Mouse (Mus musculus) heart, embryonic 12.5 days (tissue): ENCODE data around the gene Peak1. TPM values are rescaled to one million over a fixed set of nuclear protein-coding genes. Genes with fewer than 3 reads are reported as not detected.

Experiments
- ATAC-seq: fragments of 200-750 bp; cut with Nextera tagmentation; 2 replicates; pipeline ENCODE4 v1.8.0; 2017; ENCODE audit warnings: moderate TSS enrichment, moderate library complexity; ENCODE audit not compliant: insufficient number of reproducible peaks, low FRiP score
- H3K27ac ChIP-seq: fragments of 300-500 bp; sonication (generic); 2 replicates; pipeline ENCODE4 v1.5.1; 2016; ENCODE audit warnings: mild to moderate bottlenecking, moderate library complexity; ENCODE audit not compliant: poor library complexity, severe bottlenecking
- H3K27me3 ChIP-seq: fragments of 300-500 bp; sonication (generic); replicated peaks from 2 replicates; pipeline ENCODE4 v1.6.1; 2016; ENCODE audit warnings: mild to moderate bottlenecking, moderate library complexity
- H3K36me3 ChIP-seq: fragments of 300-500 bp; sonication (generic); 2 replicates; pipeline ENCODE4 v1.6.1; 2016; ENCODE audit warnings: mild to moderate bottlenecking, moderate library complexity
- H3K4me1 ChIP-seq: fragments of 300-500 bp; sonication (generic); replicated peaks from 2 replicates; pipeline ENCODE4 v1.6.1; 2016; ENCODE audit warnings: mild to moderate bottlenecking
- H3K4me2 ChIP-seq: fragments of 300-500 bp; sonication (generic); 2 replicates; pipeline ENCODE4 v1.6.1; 2016; ENCODE audit warnings: mild to moderate bottlenecking, moderate library complexity
- H3K4me3 ChIP-seq: fragments of 300-500 bp; sonication (generic); 2 replicates; pipeline ENCODE4 v1.5.1; 2016; ENCODE audit warnings: mild to moderate bottlenecking
- H3K9ac ChIP-seq: fragments of 300-500 bp; sonication (generic); 2 replicates; pipeline ENCODE4 v1.6.1; 2016; ENCODE audit warnings: mild to moderate bottlenecking, moderate library complexity
- H3K9me3 ChIP-seq: fragments of 300-500 bp; sonication (generic); replicated peaks from 2 replicates; pipeline ENCODE4 v1.6.1; 2016; ENCODE audit warnings: mild to moderate bottlenecking, moderate library complexity
- WGBS: fragments of 180-500 bp; shearing (Covaris S2); methylation state at CpG from one replicate; pipeline ENCODE4 v1.1.7; 2016; 5-methylcytosine and 5-hydroxymethylcytosine counted together
- polyA plus RNA-seq: library from polyadenylated mRNA; unstranded; fragments of >200 nt; fragmentation: Nextera tagmentation; extraction: Ambion mirVana; gene quantifications from 2 replicates; pipeline ENCODE4 v1.2.1, GENCODE M21; 2016

Peak1 gene
- 15.0 and 16.3 TPM in 2 replicates for polyA plus RNA-seq

DNA sequence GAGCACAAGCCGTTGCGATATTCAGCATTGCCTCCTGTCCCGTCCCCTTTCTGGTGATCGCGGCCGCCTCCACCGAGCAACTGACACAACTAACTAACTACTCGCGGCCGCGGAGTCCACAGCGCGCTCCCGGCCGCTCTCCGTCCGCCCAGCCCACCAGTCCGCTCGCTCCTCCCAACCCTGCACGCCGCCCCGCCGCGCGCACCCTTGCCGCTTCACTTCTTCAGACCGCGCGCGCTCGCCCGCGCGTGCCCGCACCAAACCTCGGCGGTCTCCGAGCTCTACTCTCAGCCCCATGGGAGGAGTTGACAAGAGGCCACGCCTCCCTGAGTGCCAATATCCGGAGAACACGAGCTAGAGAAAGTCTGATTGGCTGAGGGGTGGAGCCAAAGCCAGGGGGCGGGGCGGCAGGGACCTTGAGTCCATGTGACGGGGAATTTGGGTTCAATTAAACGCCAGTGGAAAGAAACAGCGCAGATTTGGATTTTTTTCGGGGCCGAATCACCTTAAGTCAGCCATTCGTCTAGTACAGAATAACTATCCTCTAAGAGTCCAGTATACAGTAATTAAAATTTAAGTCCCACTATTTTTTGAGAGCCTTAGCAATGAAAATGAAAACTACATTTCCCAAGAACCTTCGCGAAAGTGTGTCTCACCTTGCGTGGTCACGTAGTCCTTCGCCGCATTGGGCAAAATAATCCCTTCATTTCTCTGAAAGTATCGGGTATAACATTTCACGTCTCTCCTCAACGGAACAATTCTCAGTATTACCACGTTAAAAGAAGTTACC, at the start of gene Peak1, which contains the start of gene Hmg20a:
Peak1 (minus strand) TSS at position 120 of the 790 bp plus-strand sequence.
Hmg20a (plus strand) TSS at position 662 of the 790 bp plus-strand sequence.
- Histone ChIP-seq H3K4me1 (peaks cover 38% of the 10 kb centered on the region), H3K9me3 (no peaks in the 10 kb centered on the region)

DNA sequence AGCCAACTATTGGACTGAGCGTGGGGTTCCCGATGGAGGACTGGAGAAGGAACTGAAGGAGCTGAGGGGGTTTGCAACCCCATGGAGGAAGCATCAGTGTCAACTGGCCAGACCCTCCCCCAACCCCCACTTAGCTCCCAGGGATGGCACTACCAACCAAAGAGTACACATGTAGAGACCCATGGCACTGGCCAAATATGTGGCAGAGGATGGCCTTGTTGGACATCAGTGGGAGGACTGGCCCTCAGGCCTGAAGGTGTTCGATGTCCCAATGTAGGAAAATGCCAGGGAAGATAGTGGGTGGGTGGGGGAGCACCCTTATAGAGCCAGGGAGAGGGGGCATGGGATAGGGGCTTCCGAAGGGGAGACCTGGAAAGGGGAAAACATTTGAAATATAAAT, 48.4 kb upstream of the Peak1 start:
- no peaks in the 10 kb centered on the region for H3K27me3 ChIP-seq
- 62% methylated on average over 4 of the region's 4 CpGs for WGBS
- peak overlapping the region; percentile 9; the same call in 1 of the 2 replicates for H3K4me2 ChIP-seq
- H3K4me3 ChIP-seq = no peak overlapping the region
- peak overlapping the region; percentile 21; the same call in 1 of the 2 replicates for H3K27ac ChIP-seq
- no peak overlapping the region for H3K9ac ChIP-seq
- H3K4me1 ChIP-seq = peaks cover 57% of the 10 kb centered on the region
- H3K9me3 ChIP-seq = no peaks in the 10 kb centered on the region
- ATAC-seq = 0 out of 2 replicates have a peak, but pooled peaks have one; percentile 42
- H3K36me3 ChIP-seq = peaks cover 14% of the 10 kb centered on the region

More for the DNA sequence above, at the start of gene Peak1, which contains the start of gene Hmg20a:
- Histone ChIP-seq H3K9ac (peak within 1 kb of the TSS; percentile 80), H3K4me2 (peak within 1 kb of the TSS; percentile 70), H3K27ac (peak within 1 kb of the TSS; percentile 92), H3K4me3 (peak within 1 kb of the TSS; percentile 65), H3K27me3 (no peaks in the 10 kb centered on the region), H3K36me3 (no peaks in the 10 kb centered on the region)
- under 1% methylated on average over 59 of the region's 59 CpGs for WGBS
- peak; percentile 96 for ATAC-seq

DNA sequence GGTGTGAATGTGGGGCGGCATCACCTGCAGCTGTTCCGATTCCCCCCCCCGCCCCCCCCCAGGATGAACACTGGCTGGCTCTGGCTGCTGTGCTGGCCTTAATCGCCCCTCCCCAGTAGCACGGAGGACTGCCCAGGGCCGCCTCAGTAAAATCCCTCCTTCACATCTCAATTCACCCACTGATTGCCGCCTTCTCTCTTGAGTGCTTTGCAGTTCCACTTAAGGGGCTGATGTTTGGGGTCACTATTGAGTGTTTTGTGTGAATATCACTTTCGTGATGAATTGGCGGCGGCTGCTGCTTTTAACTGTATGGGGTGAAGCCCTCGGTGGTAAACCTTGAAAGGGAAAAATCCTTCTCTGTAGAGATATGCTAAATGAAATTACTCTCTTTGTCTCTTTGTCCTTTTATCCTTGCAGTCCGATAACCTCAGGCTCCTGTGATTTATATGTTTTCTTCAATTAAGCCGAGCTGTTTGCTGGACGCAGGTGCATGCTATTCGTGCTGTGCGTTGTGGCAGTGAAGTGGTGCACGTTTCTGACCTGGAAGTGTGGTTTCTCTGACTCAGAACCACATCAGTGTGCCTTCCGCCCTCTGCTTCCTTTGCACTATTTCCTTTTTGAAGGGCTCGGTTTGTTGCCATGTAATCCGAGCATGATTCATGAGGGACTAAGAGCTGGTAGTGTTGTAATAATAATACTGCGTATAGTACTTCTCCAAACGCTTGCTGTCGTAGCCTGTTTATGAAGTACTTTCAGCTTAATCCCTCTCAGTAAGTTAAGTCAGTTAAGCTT, 47.2 kb upstream of the Peak1 start:
- ATAC-seq = no peak

DNA sequence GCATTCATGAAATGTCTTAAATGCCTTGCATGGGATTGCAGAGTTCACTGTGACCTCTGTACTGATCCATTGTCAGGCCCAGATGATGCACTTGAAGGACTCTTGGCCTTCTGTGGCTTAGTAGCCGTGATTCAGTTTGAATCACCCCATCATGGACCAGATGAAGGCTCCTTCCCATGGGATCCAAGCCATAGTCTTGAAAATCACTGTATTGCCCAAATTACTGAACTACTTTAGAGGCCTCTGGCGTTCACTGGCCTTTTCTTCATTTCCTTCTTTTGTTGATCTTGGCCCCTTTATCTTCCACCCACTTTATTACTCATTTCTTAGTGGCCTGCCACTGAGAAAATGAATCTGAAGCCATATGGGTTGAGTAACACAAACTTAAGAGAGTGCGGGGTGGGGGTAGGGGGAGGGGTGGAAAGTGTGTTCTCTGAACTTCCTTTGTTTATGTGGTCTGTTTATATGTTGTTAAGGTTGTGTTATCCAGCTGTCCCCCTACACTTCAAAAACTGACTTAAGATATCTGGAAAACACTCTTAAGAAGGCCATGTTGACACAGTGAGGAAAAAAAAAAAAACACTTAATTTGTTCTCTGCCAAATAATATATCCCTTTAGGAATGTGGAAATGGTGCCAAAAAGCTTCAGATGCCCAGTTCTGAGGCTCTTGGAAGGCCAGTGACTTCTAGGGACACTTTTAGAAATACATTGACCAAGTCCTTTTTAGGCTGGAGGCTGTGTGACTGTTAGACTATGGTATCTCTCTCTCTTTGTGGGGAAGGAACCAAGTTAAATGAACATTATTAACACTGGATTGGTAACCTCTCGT, 46.0 kb upstream of the Peak1 start:
- Histone ChIP-seq H3K27me3 (no peaks in the 10 kb centered on the region), H3K9me3 (no peaks in the 10 kb centered on the region), H3K4me3 (no peak overlapping the region), H3K4me1 (peaks cover 38% of the 10 kb centered on the region), H3K4me2 (no peak overlapping the region), H3K9ac (no peak overlapping the region), H3K27ac (peak overlapping the region; percentile 70), H3K36me3 (peaks cover 14% of the 10 kb centered on the region)
- no peak for ATAC-seq
- WGBS = 54% methylated on average over 4 of the region's 4 CpGs

More for the DNA sequence above, 47.2 kb upstream of the Peak1 start:
- peak overlapping the region; percentile 21 for H3K27ac ChIP-seq
- H3K27me3 ChIP-seq = no peaks in the 10 kb centered on the region
- H3K4me2 ChIP-seq = no peak overlapping the region
- peaks cover 14% of the 10 kb centered on the region for H3K36me3 ChIP-seq
- H3K9me3 ChIP-seq = no peaks in the 10 kb centered on the region
- H3K4me1 ChIP-seq = peaks cover 49% of the 10 kb centered on the region
- H3K9ac ChIP-seq = no peak overlapping the region
- 50% methylated on average over 23 of the region's 23 CpGs for WGBS
- H3K4me3 ChIP-seq = no peak overlapping the region

DNA sequence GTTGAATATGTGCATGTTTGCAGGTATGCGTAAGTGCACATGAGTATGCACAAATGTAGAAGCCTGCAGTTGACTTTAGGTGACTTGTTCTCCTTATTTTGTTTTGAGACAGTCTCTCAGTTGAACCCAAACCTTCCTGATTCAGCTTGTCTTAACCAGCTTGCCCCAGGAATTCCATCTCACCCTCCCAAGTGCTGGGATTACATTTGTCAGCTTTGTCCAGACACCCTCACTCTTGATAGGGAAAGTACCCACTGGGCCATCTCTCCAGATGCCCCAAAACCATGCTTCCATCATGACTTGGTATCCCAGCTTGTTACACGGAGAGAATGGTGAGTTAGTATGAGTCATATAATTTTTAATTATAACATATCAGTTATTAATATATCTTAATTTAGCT, 45.2 kb upstream of the Peak1 start:
- no peak for ATAC-seq
- WGBS = 81% methylated on average over 2 of the region's 2 CpGs
- H3K9ac ChIP-seq = no peak overlapping the region
- H3K9me3 ChIP-seq = no peaks in the 10 kb centered on the region
- no peak overlapping the region for H3K4me2 ChIP-seq
- no peaks in the 10 kb centered on the region for H3K27me3 ChIP-seq
- H3K4me3 ChIP-seq = no peak overlapping the region
- H3K36me3 ChIP-seq = peaks cover 9% of the 10 kb centered on the region
- H3K27ac ChIP-seq = peak overlapping the region; percentile 70; the same call in 1 of the 2 replicates
- peaks cover 38% of the 10 kb centered on the region for H3K4me1 ChIP-seq

DNA sequence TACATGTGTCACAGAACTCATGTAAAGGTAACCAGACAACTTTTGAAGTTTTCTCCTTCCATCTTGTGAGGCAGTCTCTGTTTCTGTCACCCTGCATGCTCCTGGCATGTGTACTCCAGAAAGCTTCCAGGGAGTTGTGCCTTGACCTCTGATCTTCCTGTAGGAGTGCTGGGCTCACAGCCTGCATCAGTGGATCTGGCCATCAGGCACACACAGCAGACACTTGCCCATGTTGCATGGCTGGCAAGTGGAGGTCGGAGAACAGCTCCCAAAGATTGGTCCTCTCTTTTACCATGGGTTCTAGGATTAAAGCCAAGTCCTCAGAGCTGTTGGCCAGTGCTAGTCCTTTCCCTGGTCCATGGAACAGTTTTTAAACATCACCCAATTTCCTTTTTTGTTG, 44.7 kb upstream of the Peak1 start:
- Histone ChIP-seq H3K27ac (no peak overlapping the region), H3K9ac (no peak overlapping the region), H3K4me1 (peaks cover 38% of the 10 kb centered on the region), H3K4me3 (no peak overlapping the region), H3K27me3 (no peaks in the 10 kb centered on the region), H3K36me3 (peaks cover 4% of the 10 kb centered on the region; the same call in 1 of the 2 replicates), H3K4me2 (no peak overlapping the region), H3K9me3 (no peaks in the 10 kb centered on the region)
- ATAC-seq = no peak
- 94% methylated on average over 1 of the region's 1 CpGs for WGBS

DNA sequence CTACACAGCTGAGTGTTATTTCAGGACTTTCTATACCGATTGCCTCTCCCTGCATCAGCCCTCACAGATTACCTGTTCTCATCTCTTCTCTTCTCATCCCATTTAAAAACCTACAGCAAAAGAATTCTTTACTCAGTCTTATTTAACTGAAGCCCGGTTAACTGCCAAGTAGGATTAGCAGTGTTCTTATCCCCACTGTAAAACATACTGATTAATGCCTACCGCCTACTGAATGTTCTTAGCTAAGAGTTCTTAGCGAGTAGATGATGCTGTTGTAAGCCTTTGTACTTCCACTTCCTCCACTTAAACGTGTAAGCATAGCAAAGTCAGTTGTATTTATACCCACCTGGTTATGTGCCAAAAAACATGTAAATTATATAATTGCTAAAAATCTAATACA, 43.1 kb upstream of the Peak1 start:
- Histone ChIP-seq H3K9ac (no peak overlapping the region), H3K36me3 (peaks cover 5% of the 10 kb centered on the region; the same call in 1 of the 2 replicates), H3K4me3 (no peak overlapping the region), H3K27me3 (no peaks in the 10 kb centered on the region), H3K4me2 (no peak overlapping the region), H3K27ac (no peak overlapping the region), H3K9me3 (no peaks in the 10 kb centered on the region), H3K4me1 (peaks cover 34% of the 10 kb centered on the region)
- 77% methylated on average over 5 of the region's 5 CpGs for WGBS
- no peak for ATAC-seq

DNA sequence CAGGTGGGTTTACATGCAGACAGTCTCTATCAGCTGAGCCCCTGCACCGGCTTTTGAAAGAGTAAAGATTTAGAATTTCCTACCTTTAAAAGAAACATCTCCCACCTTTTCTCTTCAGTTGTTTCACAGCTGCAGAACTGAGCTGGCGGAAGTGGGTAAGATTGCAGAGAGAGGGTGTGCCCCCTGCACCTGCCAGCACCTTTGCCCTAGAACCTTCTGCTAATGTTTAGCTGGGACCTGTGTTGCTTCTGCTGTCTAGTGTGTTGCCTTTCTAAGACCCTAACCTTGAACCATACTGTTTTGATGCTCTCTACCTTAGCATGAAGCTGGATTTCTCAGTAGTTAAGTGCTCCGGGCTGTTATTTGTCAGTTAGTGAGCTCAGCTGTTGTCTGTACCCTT, 38.6 kb upstream of the Peak1 start:
- peaks cover 6% of the 10 kb centered on the region; the same call in 1 of the 2 replicates for H3K4me1 ChIP-seq
- no peak overlapping the region for H3K9ac ChIP-seq
- H3K36me3 ChIP-seq = peaks cover 10% of the 10 kb centered on the region; the same call in 1 of the 2 replicates
- ATAC-seq = no peak
- H3K27ac ChIP-seq = no peak overlapping the region
- no peaks in the 10 kb centered on the region for H3K9me3 ChIP-seq
- H3K4me3 ChIP-seq = no peak overlapping the region
- 93% methylated on average over 3 of the region's 3 CpGs for WGBS
- no peaks in the 10 kb centered on the region for H3K27me3 ChIP-seq
- H3K4me2 ChIP-seq = no peak overlapping the region

DNA sequence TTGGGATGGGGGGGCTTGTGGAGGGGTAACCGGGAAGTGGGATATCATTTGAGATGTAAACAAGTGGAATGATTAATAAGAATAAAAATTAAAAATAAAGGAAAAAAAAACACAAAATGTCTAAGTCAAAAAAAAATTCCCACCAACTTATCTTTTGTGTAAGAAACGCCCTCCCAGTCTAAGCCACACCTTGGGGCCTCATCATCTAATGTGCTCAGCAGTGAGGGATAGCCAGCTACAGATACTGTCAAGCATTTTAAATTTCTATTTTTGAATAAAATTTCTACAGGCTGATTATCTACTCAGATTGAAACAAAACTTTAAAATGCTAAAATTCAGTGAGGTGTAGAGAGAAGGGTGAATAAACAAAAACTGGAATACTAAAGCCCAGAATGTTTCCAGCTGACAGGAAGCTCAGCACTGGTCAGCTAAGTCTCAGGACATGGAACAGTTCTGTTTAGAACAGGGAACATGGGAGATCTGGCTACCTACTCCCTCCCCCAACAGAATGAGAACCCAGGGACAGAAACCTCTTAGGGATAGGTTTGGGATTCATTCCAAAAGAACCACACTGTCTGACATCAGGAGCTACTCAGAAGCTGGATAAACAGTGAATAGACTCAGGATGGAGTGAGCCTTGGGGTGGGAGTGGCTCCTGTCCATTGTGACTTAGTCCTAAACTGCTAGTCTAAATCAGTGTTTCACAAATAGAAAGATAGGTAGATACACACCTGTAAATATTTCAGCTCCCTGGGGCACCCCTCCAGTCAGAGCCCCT, 35.4 kb upstream of the Peak1 start:
- H3K27ac ChIP-seq = no peak overlapping the region
- H3K4me3 ChIP-seq = no peak overlapping the region
- no peaks in the 10 kb centered on the region for H3K9me3 ChIP-seq
- H3K9ac ChIP-seq = no peak overlapping the region
- H3K27me3 ChIP-seq = no peaks in the 10 kb centered on the region
- H3K4me2 ChIP-seq = no peak overlapping the region
- peaks cover 7% of the 10 kb centered on the region; the same call in 1 of the 2 replicates for H3K4me1 ChIP-seq
- WGBS = 79% methylated on average over 2 of the region's 2 CpGs
- H3K36me3 ChIP-seq = peaks cover 14% of the 10 kb centered on the region
- ATAC-seq = no peak

DNA sequence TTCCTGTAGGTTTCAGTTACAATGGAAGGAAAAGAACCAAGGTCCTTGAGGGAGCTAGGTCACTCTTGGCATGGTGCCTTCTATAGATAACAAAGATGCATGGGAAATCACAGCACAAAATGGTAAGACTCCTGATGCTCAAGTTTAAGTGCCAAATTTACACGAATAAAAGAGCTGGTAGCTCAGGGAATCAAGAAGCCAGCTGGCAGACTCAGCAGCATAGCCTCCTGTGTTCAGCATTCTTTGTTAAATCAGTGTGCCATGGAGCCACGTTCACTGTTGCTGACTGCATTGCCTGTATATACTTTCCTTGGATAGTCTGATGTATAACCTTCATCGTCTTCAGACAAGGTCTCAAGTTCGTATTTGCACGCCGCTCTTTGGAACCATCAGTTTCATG, 33.7 kb upstream of the Peak1 start:
- Histone ChIP-seq H3K27ac (no peak overlapping the region), H3K9me3 (no peaks in the 10 kb centered on the region), H3K9ac (no peak overlapping the region), H3K4me1 (peaks cover 7% of the 10 kb centered on the region; the same call in 1 of the 2 replicates), H3K36me3 (peaks cover 11% of the 10 kb centered on the region), H3K4me2 (no peak overlapping the region), H3K4me3 (no peak overlapping the region), H3K27me3 (no peaks in the 10 kb centered on the region)
- WGBS = 84% methylated on average over 6 of the region's 6 CpGs
- ATAC-seq = no peak
